Mouse (Mus musculus) lung, postnatal 14 days (tissue): Measurements from ENCODE around the gene 6030458C11Rik.
"Not testable (repeated sequence)": the region's sequence is repeated elsewhere in the genome, so short reads cannot be mapped to it uniquely, and the experiment has no call there.

Experiments
- DNase-seq: peaks from one replicate; pipeline ENCODE4 v3.0.0; 2021

The 6030458C11Rik gene

GRCm38 (mm10) chr15:12817592-12817991 is 6.9 kb downstream of the 6030458C11Rik start:
- DNase-seq = no peak

- no peak for DNase-seq
Measured at GRCm38 (mm10) chr15:12812646-12813045, 11.8 kb downstream of the 6030458C11Rik start.

GRCm38 (mm10) chr15:12809305-12809704 is 15.1 kb downstream of the 6030458C11Rik start:
- no peak for DNase-seq

GRCm38 (mm10) chr15:12807088-12807487 is 17.4 kb downstream of the 6030458C11Rik start:
- no peak for DNase-seq

- DNase-seq = no peak
Measured at GRCm38 (mm10) chr15:12805071-12805470, 19.4 kb downstream of the 6030458C11Rik start.

- DNase-seq = not testable (repeated sequence)
Measured at GRCm38 (mm10) chr15:12801142-12801506, 23.3 kb downstream of the 6030458C11Rik start.

GRCm38 (mm10) chr15:12800405-12801141 is 23.9 kb downstream of the 6030458C11Rik start:
- DNase-seq = no peak

- DNase-seq = no peak
Measured at GRCm38 (mm10) chr15:12798043-12798442, 26.4 kb downstream of the 6030458C11Rik start.

- DNase-seq = no peak
Measured at GRCm38 (mm10) chr15:12795909-12796470, 28.5 kb downstream of the 6030458C11Rik start.

- DNase-seq = peak; percentile 77
Measured at GRCm38 (mm10) chr15:12795457-12795894, 29.0 kb downstream of the 6030458C11Rik start.

- no peak for DNase-seq
Measured at GRCm38 (mm10) chr15:12794311-12794710, 30.1 kb downstream of the 6030458C11Rik start.

GRCm38 (mm10) chr15:12789406-12789867 is 35.0 kb downstream of the 6030458C11Rik start:
- DNase-seq = no peak

GRCm38 (mm10) chr15:12788536-12788935 is 35.9 kb downstream of the 6030458C11Rik start:
- no peak for DNase-seq

- no peak for DNase-seq
Measured at GRCm38 (mm10) chr15:12781729-12782326, 42.6 kb downstream of the 6030458C11Rik start.

- no peak for DNase-seq
Measured at GRCm38 (mm10) chr15:12781296-12781695, 43.2 kb downstream of the 6030458C11Rik start.

GRCm38 (mm10) chr15:12774149-12774753 is 50.2 kb downstream of the 6030458C11Rik start:
- DNase-seq = no peak

GRCm38 (mm10) chr15:12770958-12771357 is 53.5 kb downstream of the 6030458C11Rik start:
- DNase-seq = no peak

- no peak for DNase-seq
Measured at GRCm38 (mm10) chr15:12766848-12767247, 57.6 kb downstream of the 6030458C11Rik start.

GRCm38 (mm10) chr15:12763147-12763546 is 61.3 kb downstream of the 6030458C11Rik start:
- DNase-seq = no peak

GRCm38 (mm10) chr15:12762258-12762913 is 62.1 kb downstream of the 6030458C11Rik start:
- no peak for DNase-seq

GRCm38 (mm10) chr15:12760747-12761146 is 63.7 kb downstream of the 6030458C11Rik start:
- DNase-seq = no peak

GRCm38 (mm10) chr15:12758461-12758860 is 66.0 kb downstream of the 6030458C11Rik start:
- DNase-seq = no peak
